Mouse (Mus musculus): Measurements from ENCODE around the gene Exo1. TPM values are rescaled to one million over a fixed set of nuclear protein-coding genes. Genes with fewer than 3 reads are reported as not detected.

The Exo1 gene
- total RNA-seq, 2 experiments from 2014 or later, result 0.11 to 0.53 TPM

DNA sequence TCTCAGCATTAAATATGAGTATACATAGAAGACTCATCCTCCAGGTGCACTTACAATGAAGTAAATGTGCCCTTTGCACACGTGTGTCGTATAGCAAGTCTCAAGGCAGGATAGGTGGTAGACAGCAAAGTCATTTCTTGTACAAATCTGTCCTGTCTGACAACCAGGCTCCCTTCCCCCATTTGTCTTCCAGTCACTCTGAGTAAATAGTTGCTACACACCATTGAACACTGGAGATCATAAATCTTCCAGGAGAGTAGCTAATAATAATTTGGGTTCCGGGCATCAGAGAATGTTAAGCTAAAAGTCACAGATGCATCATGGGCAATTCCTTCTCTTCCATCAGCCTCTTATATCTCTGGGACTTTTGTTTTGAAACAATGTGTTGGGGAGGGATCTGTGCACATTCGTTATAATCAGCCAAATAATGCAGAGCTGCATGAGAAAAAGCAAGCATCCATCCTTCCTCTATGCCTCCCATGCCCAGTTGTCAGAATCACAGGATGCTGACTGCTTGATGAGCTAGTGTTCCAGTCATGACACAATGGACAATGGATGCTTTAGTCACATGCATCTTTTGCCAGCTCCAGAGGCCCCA lies 66.4 kb downstream of the Exo1 start:
- intact Hi-C loops (cut with DNase I), result no loop called here
- no peak for DNase-seq

DNA sequence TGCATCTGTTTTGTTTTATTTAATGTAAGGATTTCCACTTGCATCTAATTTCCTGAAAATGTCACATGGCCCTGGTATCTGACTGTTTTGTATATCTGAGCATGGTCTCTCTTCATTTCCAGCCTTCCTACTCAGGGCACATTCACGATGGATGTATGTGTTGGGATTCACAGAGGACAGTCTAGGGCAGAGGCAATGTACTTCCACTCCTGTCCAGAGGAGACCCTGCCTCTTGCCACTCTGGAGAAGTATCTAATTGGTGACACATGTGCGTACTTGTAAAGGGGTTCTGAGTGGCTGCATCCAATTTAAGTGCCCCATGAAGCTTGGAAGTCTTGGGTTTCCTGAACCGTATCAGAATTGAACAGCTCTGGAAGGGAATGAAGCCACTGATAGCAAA lies 70.0 kb downstream of the Exo1 start:
- intact Hi-C loops (cut with DNase I), result no loop called here
- no peak for DNase-seq

DNA sequence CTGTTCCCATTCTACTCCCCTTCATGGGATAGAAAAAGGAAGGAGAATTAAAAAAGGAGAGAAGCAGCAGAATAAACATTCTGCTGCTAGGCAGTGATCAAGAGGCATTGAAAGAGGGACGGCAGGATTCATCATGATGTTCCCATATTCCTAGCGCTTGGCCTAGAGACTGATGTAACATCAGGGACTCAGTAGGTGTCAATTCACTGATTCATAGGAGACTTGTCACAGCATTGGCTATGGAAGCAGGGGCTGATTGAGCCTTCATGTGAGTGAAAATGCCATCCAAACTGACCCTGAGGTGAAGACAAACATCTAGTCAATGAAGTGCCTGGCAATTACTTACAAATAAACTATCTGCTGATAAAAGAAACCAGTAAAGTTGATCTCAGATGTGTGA lies 70.5 kb downstream of the Exo1 start:
- intact Hi-C loops (cut with DNase I), result no loop called here

DNA sequence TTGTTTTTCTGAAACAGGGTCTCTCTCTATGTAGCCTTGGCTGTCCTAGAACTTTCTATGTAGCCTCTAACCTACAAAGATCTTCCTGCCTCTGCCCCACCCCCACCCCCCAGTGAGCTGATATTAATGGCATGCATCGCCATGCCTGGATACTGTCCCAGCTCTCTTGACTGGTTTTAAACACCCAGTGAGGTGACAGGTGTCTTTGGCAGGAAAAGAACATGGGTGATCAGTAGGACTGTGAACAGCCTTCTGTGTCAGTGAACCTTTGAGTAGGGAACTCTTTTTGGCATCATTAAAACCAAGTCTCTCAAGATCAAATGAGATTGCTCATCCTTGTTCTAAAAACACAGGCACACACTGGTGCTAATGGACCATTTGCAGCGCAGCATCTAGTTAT lies 81.4 kb downstream of the Exo1 start:
- intact Hi-C loops (cut with DNase I), result no loop called here
- DNase-seq, result no peak

More for the DNA sequence above, 70.5 kb downstream of the Exo1 start:
- no peak for DNase-seq

Other genes with a start within 250 kb of the Exo1 start
- gene Opn3, start 187.8 kb upstream of the Exo1 start, total RNA-seq (2021), result 1 to 10 TPM; 7.2 to 9.9 TPM
- gene Chml, start 187.7 kb upstream of the Exo1 start, total RNA-seq (2021), result 10 to 100 TPM; 10.1 to 10.6 TPM
- not detected for gene Wdr64, start 182.0 kb upstream of the Exo1 start, total RNA-seq (2021)
- not detected for gene Gm38100, start 39.7 kb downstream of the Exo1 start, total RNA-seq (2021)
- not detected for gene Rbm8a2, start 98.5 kb downstream of the Exo1 start, total RNA-seq (2021)

All from heart, postnatal 36 days (tissue).